In the genomic region with DNA sequence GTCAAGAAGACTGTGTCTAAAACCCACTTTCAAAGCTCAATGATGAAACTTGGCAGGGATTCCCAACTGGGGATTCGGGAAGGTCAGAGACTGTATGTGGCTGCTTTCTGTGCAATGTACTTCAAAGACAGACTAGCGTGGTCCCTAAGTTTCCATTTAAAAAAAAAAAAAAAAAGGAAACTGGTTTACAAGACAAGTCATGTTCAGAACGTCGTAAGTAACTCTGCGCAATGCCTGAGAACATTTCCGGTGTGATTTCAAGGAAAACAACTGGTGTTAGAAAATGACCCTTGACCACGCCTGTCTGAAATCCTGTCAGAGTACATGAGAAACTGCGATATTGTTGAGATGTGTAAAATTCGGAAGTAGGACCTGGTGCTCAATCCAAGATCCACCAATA, we compare ENCODE assay signal across 13 mouse cellular contexts.
"Had no signal": no experiment of that assay in that cellular context is flagged by ENCODE, and none has a peak within 500 bp of the region (broad histone marks: within the 10 kb centered on the region; RNA-seq: fewer than 3 reads in every experiment).

No protein-coding gene starts in this region.

- H3K36me3 ChIP-seq: limb, embryonic 13.5 days; lung, embryonic 15.5 days; midbrain, embryonic 10.5 days; neural tube, embryonic 15.5 days had no signal

- H3K9me3 ChIP-seq: limb, embryonic 13.5 days; lung, embryonic 15.5 days; midbrain, embryonic 10.5 days; neural tube, embryonic 15.5 days had no signal

- H3K27ac ChIP-seq: kidney, postnatal 0 days; limb, embryonic 13.5 days; liver, embryonic 14.5 days; lung, embryonic 15.5 days; midbrain, embryonic 10.5 days; neural tube, embryonic 15.5 days had no signal

- H3K9ac ChIP-seq: limb, embryonic 13.5 days; liver, embryonic 14.5 days; lung, embryonic 15.5 days; neural tube, embryonic 15.5 days had no signal

- H3K27me3 ChIP-seq: limb, embryonic 13.5 days; lung, embryonic 15.5 days; neural tube, embryonic 15.5 days had no signal

- H3K4me2 ChIP-seq: limb, embryonic 13.5 days; lung, embryonic 15.5 days; neural tube, embryonic 15.5 days had no signal

- H3K4me1 ChIP-seq: midbrain, embryonic 10.5 days had no signal

- H3K4me3 ChIP-seq: limb, embryonic 13.5 days; lung, embryonic 15.5 days; midbrain, embryonic 10.5 days; myocyte; neural tube, embryonic 15.5 days had no signal

- DNase-seq: kidney, adult 8-10 months; left cerebral cortex, postnatal 4 days; midbrain, embryonic 14.5 days; right cerebral cortex, adult 18-20 months; right cerebral cortex, postnatal 25 days; thymus, postnatal 36 days had no signal
